Mouse (Mus musculus): Measurements from ENCODE around the gene Hist2h2ab.
"Not testable (repeated sequence)": the region's sequence is repeated elsewhere in the genome, so short reads cannot be mapped to it uniquely, and the experiment has no call there.

DNA sequence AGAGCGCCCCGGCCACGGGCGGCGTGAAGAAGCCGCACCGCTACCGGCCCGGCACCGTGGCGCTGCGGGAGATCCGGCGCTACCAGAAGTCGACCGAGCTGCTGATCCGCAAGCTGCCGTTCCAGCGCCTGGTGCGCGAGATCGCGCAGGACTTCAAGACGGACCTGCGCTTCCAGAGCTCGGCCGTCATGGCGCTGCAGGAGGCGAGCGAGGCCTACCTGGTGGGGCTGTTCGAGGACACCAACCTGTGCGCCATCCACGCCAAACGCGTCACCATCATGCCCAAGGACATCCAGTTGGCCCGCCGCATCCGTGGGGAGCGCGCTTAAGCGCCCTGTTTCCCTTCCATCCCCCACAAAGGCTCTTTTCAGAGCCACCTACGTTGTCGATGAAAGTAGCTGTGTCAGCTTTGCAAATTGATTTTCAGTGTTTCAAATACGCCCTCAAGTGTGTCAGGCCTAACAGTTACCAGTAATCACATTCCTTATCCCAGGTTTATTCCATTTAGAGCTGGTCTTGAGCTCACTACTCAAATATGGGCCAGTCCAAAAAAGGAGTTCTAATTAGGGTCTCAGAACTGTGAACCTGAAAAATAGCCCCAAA, 49.2 kb downstream of the Hist2h2ab start:
- TF ChIP-seq CTCF (IDR thresholded peaks at IDR 0.05; ENCODE audit: extremely low read depth, insufficient read depth, insufficient read length, insufficient replicate concordance); POLR2A (IDR thresholded peaks at IDR 0.05; ENCODE audit: low read depth, low read length): not testable (repeated sequence)

Data from spleen, adult 2 months (tissue).